Mouse (Mus musculus) cerebellum, postnatal 10 days (tissue): ENCODE results near the gene Shank2.
A peak's percentile ranks its signal among the peaks of the same experiment; 100 is the strongest.

Experiments
- DNase-seq, 2 experiments: peaks; one replicate each; pipeline ENCODE4 v3.0.0; 2021; ENCODE audit warnings: mixed read lengths in 2 of 2

The Shank2 gene

DNA sequence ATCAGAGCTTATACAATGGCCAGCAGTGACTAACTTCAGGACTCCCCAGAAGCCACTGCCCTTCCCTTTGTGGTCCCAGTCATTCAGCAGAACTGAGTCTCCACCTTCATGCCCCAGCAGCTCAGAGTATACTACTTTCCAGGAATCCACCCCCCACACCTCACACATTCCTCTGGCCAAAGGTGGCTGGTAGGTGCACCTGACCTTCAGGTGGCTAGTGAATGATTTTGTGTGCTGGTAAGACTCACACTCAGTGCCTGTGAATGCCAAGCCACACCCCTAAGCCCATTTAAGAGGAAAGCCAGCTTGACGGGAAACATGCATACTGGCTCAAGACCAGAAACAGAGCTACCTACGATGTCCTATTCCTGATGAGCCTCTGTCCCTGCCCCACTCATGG, 431.2 kb downstream of the Shank2 start:
- DNase-seq: no peak

DNA sequence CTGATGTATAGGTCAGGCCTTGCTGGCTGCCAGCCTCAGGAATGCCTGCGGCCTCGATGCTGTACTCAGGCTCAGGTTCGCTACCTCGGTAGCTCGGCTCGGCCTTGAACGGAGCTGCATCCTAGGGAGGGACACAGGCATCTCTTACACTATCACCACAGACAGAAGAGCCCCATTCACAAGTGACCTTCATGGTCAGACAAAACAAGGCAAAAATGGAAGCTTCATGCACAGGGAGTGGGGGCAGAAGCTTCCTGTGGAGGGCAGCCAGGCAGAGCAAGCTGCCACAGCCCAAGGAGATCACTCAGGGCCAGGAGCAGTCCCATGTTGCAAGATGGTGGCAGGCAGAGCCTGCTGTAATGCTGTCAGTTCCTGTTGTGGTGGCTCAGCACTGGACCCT, 437.1 kb downstream of the Shank2 start:
- DNase-seq: no peak

DNA sequence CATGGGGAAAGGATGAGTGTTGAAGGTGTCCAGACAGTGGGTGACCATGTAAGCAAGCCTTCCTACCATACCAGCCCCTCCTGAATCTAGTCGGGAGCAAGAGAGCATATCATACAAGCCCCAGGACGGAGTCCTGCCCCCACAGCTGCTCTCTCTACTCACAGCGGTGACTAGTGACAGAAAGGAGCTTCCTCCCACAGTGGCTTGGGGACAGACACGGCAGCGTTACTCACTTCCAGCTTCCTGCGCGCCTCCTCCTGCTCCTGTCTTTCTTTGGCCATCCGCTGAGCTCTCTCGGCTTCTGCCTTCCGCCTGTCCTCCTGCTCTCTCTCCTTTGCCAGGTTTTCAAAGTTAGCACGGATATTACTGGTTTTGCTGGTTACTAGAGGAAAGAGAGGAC, 439.7 kb downstream of the Shank2 start:
- DNase-seq: no peak

DNA sequence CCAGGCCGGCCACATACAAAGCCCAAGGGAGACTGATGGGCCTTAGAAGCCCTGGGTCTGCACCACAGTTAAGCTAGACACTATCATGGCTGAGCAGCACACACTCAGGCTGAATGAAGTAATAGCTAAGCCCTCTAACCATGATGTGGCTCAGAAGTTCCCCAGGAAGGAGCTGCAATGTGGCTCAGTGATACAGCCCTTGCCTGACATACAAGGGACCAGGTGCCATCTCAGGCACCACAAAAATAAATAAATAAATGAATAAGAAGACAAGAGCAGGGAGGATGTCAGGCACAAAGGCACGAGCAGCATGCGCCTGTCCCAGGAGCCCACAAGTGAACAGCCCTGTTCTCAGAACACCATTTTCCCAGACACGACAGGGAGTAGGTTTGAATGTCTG, 440.2 kb downstream of the Shank2 start:
- no peak for DNase-seq

DNA sequence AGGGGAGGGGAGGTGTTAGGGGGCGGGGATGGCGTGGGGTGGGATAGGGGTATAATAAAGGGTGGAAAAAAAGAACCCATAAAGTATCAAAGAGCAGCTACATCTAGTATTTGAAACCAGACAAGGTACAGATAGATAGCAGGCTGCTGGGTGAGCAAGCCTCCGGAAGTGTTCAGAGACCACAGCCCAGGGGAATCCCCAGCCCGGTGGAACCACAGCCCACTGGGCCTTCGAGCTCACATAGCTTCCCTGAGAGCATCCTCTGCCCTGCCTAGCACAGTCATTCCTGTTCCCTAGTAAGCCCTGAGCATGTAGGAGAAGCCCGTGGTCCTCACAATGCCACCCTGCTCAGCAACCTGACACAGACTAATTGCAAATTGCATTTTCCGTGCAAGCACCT, 443.1 kb downstream of the Shank2 start:
- DNase-seq: no peak

DNA sequence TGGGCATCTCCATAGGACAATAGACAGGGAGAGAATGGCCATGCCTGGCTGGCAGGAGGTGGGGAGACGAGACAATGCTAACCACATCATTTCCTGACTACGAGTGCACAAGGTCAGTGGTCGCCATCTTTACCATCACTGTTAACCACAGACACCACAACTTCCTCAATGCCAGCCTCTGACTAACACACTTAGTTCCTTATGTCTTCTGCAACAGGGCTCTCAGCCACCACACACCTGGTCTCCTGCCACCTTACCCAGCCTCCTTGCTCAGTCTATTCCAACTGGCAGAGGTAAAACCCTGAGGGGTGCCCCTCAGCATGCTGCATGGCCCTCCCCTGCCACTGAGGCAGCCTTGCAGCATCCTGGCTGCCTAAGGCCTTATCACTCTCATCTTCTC, 445.4 kb downstream of the Shank2 start:
- no peak for DNase-seq

DNA sequence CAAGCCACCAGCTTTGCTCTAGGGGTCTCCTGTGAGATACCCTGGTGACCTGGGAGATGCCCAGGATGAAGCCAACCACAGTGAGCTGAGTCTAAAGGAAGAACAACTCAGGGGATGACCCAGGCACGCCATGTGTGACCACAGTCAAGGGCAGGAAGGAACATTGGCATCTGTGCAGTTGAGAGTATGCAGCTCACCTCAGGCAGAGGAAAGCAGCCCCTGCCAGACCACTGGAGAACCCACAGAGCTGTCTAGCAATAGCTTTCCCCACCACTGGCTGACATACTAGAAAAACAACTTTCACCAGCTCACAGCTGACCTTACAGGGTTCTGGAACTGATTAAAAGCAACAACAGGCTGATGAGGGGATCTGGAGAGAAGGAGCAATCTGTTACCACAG, 446.5 kb downstream of the Shank2 start:
- no peak for DNase-seq

DNA sequence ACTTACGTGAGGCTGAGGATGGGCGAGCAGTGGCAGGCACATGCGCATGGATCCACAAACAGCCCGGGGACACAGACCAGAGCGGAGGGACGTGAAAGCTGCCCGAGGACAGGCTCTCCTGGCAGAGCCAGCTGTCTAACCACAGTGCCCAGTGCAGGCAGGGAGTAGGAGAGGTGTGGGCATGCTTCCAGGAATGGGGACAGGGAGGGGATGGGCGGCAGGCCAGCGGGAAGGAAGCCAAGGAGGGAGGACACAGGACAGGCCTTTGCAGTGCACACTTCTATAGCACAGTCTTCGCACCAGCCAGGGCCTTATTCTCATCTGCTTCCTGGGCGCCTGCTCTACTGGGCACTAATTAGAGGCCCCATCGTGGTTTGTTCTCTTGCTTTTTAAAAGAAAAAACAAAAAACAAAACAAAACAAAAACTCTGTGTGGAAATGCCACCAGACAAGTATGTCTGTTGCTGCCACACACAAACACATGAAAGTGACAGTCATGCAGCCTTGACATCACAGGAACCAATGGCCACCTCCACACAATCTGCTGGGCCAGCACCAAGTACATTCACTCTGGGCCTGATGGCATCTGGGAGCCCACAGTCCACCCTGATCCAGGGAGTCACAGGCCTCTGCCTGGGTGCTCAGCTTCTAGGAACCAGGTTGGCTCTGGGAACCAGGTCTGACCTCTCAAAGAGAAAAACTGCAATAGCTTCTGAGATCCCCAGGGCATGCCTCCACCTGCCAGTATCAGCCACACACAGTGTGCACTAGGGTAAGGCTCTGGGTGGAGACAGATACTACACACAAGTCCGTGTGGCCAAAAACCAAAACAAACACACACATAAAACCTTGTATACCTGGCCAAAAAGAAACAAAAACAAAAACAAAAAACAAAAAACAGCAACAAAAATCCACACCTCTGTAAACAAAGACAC, 448.2 kb downstream of the Shank2 start:
- DNase-seq: peak; percentile 99

DNA sequence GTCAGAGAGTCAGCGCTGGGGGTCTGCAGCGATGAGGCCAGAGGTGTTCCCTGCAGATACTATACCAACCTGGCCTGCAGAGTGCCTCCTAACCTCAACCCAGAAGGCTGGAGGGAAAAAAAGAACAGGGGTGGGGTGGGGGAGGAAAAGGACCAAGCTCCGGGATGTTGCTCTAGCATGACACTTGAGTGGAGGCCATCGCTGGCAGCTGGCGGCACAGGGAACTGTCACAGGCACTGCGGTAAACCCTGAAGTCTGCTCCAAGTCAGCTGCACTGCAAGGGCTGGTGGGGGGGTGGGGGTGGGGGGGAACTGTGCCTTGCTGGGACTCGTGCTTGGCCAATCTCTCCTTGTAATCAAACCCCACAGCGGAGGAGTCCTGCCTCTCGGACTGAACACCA, 448.9 kb downstream of the Shank2 start:
- DNase-seq: peak; percentile 30 to 47

DNA sequence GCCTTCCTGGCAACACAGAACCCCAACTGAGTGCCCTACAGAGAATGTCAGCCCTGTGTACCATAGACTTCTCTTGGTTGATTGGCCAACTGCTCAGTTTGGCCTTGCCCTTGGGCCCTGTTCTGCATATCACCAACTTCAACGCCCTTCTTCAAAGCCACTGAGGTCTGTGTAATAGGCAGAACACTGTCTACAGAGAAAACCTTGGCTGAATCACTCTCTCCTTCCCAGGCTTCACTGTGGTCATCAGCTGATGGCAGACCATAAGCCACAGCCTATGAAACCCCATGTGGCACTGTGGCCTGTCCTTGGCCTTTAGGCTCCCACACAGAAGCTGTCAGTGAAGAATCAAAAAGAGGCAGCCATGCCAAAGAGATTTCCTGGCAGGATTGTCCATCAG, 457.2 kb downstream of the Shank2 start:
- no peak for DNase-seq

DNA sequence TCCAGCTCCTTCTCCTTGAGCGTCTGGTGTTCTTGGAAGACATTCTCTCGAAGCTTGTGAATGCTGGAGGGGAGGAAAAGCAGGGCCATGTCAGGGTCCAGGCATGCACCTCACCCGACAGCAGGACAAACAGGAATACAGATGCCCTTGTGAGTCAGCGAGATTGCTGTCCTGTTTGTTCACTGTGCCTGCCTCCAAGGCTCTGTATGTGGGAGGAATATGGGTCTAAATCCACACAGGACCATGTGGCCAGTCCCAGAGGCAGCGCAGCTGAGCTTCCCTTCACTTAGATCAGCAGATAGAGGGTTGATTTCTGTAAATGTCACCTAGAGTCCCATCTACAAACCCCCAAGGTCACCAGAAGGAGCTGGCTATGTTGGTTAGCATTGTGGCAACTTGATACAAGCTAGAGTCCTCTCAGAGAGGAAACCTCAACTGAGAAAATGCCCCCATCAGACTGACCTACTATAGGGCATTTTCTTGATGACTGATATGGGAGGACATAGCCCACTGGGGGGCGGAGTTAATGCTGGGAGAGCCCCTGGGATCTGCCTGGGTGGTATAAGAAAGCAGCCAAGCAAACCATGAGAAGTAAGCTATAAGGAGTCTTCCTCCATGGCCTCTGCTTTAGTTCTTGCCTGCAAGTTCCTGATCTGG, 459.6 kb downstream of the Shank2 start:
- DNase-seq: no peak

DNA sequence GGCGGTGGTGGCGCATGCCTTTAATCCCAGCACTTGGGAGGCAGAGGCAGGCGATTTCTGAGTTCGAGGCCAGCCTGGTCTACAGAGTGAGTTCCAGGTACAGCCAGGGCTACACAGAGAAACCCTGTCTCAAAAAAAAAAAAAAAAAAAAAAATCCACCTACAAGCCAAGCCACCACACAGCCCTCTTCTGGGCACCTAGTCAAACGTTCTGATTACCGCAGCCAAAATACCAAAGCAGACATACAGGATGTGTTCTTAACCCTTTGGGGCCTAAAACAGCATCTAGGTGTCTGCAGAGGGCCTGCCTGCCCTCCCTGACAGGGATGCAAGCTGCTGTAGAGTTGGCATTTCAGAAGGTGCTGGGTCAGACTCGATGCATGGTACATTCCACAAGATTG, 460.8 kb downstream of the Shank2 start:
- DNase-seq: no peak

DNA sequence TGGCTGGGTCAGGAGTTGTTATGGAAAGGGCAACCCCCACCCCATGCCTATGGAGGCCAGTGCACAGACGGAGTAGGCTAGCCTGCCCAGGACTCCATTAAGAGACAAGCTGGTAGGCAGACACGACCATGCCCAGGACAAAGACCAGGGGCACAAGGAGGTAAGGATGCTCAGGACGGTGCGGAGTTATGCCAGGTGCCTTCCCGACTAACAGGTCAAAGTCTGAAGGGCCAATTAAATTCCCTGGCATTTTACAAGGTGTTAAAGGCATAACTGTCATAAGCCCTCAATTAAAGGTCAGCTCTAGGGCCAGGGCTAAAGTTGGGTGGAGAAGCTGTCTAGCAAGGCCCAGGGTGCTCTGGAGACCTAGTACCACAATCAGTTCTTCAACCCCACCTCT, 467.0 kb downstream of the Shank2 start:
- DNase-seq: no peak

DNA sequence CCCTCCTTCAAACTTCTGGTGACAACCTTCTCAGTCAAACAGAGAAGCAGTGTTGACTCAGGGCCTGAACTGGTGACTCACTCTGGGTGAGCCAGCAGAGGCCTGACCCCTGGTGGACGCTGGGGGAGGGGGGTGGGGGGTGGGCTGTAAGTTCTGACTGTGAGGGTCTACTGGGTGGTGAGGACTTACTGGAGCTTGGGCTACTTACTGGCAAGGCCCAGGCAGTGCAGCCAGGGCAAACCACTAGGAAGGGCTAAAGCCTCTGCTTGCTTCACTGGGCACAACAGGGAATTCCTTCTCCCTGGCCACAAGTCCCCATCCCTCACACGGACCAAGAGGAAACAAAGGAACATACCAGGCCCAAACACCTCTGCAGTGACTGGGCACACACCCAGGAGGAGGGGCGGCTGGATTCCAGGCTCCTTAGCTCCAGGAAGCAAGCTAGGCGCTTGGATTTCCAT, 467.5 kb downstream of the Shank2 start:
- DNase-seq: peak; percentile 30 to 37

DNA sequence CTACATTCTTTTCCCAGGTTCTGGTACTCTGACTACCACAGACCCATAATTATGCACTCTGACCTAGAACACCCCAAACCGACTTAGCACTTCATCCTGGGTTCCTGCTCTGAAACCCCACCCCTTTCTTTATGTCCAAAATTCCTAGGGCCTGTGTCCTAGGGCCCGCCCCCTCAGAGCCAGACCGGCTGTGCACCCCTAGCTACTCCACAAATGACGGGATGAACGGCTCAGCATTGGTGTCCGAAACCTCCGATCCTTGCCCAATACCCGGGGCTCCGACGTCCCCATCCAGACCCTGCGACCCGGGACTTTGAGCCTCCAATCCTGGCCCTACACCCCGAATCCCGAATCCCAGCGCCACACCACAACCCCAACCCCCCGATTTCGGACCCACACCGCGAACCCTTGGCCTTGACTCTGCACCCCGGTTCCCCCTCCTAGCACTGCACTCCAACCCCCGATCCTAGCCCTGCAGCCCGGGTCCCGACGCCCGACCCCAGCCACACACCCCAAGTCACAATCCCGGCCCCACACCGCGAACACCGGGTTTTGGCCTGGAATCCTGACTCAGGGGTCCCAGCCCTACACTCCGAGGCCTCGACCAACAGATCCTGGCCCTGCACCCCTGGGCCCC, 468.3 kb downstream of the Shank2 start:
- no peak for DNase-seq

DNA sequence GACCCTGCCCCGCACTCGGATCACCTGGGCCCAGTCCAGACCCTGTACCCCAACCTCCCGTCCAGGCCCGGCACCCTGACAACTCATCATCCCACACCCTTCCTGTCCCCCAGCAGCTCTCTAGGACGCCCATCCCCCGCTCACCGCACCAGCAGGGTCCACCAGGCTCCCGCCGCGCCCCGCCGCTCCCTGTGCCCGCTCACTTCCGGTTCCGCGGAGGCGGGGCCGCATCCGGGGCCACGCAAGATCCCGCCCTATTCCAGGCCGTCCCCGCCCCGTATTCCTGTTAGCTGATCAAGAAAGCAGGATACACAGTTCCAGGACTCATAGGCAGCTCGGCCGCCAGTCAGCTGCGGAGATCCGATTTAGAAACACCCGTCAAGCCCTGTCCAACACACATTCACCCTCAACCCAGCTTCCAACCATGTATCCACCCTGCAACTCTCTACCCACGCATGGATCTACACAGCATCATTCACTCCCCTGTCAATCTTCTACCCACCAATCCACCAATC, 468.9 kb downstream of the Shank2 start, which contains the start of gene Cttn:
Cttn (minus strand) TSS at position 465 of the 515 bp plus-strand sequence.
- DNase-seq: peak; percentile 95

DNA sequence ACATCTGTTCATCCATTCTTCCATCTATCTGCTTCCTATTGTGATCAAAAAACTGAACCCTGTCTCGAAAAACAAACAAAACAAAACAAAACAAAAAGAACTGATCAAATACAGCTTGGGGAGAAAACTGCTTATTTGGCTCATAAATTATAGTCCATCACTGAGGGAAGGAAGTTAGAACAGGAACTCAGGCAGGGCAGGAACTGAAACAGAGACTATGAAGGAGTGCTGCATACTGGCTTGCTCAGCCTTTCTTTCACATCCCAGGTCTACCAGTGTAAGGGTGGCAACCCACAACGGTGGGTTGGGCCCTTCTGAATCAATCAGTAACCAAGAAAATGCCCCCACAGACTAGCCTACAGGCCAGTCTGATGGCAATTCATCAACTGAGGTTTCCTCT, 469.4 kb downstream of the Shank2 start:
- DNase-seq: no peak

DNA sequence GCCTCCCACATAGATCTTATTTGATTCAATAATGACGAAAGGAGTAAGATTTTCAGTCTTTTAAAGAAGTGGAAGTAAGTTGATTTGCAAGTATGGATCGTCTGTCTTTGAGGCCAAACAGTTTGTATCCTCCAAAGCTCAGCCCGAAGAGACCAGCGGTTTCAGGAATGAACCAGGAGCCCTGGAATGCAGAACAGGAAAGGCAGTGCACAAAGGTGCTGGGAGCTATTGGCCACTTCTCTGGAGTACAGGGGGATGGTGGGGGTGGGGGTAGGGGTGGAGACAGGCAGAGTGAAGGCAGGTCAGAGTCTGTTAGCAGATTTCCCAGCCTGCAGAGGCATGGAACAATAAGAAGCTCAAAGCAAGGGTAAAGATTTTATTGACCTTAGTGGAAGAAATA, 471.8 kb downstream of the Shank2 start:
- DNase-seq: no peak
